Mouse (Mus musculus): ENCODE measurements around the gene Spa17.

Spa17 gene

DNA sequence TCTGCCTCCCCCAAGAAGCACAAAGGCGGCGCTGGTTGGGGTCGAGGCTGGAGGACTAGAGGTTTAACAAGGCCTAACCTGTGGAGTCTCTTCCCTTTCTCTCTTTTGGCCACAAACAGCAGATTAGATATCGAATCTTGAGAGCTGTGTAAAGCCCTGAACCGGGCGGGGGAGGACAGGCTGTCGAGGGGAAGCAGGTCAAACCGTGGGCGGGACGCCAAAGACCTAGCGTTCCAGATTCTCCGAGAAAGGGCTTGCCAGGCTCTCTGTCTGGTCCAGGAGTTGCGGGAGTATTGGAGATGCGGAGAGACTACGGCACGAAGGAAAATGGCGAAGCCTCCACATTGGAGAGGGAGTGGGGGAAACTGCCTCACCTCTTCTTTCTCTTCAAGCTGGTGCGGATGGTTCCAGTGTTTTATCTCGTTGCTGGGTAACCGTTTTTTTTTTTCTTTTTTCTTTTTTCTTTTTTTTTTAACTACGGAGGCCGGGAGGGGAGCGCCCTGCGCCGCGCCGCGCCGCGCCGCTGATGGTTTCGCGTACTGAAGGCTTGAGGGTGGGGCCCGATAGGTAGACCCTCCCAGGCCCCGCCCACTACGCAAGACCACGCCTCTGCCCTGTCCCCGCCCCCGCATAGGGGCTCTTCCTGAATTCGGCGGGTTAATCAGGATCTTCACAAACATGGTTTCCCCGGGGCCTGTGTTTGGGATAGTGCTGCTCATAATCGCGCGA lies at the start of gene Spa17:
TSS of gene Spa17 (minus strand) at position 541 of the 729 bp plus-strand sequence.
- peak; percentile 80 for DNase-seq (ENCODE audit: low spot score)

DNA sequence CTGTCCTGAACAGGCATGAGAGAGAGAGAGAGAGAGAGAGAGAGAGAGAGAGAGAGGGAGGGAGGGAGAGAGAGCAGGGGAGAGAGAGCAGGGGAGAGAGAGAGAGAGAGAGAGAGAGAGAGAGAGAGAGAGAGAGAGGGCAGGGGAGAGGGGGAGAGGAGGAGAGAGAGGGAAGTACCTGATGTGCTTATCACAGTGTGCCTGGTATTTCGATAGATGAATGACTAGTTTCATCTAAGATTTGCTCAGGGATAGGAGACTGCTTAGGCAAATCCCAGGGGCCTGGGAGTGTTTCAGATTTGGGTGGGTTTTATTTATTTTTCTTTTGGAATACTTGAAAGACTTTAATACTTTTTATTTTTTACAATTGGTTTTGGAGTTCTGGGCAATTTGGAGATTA lies 49.7 kb upstream of the Spa17 start:
- DNase-seq (ENCODE audit: low spot score), result no peak

DNA sequence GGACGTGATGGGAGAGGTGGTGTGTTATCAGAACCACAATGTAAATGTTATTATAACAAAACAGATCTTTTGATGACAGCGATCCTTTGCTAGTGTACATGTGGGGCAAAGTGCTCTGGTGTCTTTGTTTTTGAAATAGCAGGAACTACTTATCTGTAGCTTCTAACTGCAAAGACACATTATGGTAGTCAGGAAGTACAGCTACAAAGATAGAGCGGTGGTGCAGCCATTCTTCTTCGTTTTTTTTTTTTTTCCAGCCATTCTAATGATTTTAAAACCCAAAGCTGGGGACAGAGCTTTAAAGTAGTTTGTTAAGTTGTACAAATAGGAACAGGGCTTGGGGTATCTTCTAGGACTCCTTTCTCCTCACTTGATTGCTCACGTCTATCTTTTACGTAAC lies 45.9 kb upstream of the Spa17 start:
- DNase-seq (ENCODE audit: low spot score), result no peak

GRCm38 (mm10) chr9:37656931-37657481 lies 43.5 kb upstream of the Spa17 start, which contains the start of gene Tbrg1:
Gene Tbrg1 (minus strand): TSS chr9:37657312.
- DNase-seq (ENCODE audit: low spot score), result peak; percentile 59

DNA sequence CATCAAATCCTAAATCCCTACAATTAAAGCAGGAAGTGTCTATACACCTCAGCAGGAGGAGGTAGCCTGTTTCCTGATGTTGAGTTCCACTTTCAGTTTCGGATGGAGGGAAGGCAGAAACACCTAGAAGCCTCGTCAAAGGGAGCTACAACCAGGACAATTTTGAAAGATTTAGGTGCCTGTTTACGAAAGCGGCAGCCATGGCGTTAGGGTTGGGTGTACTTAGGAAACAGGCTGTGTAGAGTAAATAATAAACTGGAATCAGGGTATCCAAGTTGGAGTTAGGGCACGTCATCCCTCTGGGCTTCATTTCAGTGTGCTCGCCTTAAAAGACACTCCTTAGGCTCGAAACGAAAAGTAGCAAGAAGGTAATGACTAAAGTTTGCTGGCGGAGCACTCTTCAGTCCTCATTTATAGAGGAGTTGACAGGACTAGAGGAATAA lies 42.9 kb upstream of the Spa17 start:
- peak; percentile 63 for DNase-seq (ENCODE audit: low spot score)

DNA sequence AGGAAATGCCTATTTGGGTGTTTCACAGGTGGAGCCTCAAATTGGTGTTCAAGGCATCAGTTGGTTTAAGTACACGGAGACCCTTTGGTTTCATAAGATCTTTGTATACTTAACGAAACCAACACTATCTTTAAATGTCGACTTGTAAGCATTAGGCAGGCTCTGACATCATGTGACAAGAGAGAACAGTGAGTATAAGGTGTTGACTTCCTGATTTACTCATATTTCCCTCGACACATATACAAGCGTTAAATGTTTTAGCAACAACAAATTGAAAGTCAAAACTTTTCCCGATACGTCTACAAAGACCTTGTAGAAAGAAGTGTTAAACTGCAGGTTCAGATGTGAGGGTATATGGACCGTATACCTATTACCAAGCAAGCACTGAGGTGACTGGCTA lies 42.4 kb upstream of the Spa17 start:
- DNase-seq (ENCODE audit: low spot score), result peak; percentile 15

DNA sequence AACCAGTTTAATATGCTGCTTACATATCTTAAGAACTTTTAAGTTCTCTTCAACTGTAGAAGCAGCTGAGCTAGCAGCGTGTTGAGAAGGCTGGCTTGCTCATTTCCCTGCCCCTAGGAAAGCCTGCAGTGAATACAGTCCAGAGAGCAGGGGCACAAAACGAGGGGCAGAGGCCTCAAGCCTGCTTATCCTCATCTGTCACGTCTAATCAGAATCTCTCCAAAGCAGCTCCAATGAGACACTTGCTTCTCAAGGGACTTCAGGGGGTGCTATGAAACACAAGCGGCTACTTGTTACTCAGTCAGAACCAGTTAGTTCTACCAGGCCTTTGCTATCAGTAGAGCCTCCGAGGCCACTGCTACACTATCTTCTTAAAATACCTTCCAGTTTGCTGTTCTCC lies 40.3 kb upstream of the Spa17 start:
- DNase-seq (ENCODE audit: low spot score), result no peak

GRCm38 (mm10) chr9:37650639-37651038 lies 37.1 kb upstream of the Spa17 start:
- DNase-seq (ENCODE audit: low spot score), result no peak

- no peak for DNase-seq (ENCODE audit: low spot score)
These were observed 32.7 kb upstream of the Spa17 start for GRCm38 (mm10) chr9:37646246-37646645.

DNA sequence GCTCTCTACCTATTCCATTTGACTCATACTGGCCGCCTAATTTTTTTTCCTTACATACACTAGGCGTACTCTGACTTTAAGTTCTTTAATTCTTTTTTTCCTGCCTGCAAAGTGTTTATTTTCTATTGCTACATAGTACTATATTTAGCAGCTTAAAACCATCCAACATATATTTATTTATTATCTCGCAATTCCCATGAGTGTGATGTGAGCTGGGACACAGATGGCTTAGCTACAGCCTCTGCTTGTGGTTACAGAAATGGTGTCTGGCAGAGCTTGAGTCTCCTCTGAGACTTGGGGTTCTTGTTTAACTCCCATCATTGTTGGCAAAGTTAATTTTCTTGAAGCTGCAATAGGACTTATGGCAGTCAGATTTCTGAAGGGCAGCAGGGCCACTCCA lies 25.2 kb upstream of the Spa17 start:
- no peak for DNase-seq (ENCODE audit: low spot score)

- no peak for DNase-seq (ENCODE audit: low spot score)
These were observed 23.4 kb upstream of the Spa17 start for GRCm38 (mm10) chr9:37636800-37637542.

DNA sequence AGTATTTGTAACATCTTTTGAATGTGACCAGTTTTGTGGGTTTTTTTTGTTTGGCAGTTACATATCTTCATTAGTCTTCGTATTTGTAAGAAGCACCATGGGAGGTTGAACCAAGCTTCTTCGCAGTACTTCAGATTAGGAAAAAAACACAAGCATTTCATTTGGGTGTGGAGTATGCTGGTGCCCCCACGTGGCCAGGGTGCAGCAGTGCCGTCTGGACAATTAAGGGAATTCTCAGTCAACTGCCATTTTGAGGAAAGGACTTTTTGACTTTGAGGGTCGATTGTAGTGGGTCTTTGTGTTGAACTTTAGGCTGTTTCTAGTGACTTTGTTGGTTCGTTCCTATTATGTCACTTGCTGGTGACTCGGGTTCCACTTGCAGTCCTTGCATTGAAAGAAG lies 22.8 kb upstream of the Spa17 start:
- DNase-seq (ENCODE audit: low spot score), result peak; percentile 26

GRCm38 (mm10) chr9:37634269-37634668 lies 20.7 kb upstream of the Spa17 start:
- no peak for DNase-seq (ENCODE audit: low spot score)

DNA sequence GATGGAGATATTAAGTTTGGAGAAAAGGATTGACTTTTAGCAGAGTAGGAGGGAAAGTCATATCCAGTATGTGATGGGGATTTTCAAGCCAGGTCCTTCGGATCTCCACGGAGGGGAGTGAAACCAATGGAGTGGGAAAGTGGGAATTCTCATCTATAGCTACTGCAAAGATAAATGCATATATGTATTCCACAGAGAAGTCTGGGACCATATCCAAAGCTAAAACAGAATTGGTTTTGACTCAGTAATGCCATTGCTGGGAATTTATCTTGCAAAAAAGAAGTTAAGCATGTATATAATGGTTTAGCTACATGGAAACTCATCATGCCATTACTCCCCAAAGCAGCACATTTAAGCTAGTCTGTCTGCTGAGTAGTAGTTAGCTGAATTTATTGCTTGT lies 18.8 kb upstream of the Spa17 start:
- no peak for DNase-seq (ENCODE audit: low spot score)

DNA sequence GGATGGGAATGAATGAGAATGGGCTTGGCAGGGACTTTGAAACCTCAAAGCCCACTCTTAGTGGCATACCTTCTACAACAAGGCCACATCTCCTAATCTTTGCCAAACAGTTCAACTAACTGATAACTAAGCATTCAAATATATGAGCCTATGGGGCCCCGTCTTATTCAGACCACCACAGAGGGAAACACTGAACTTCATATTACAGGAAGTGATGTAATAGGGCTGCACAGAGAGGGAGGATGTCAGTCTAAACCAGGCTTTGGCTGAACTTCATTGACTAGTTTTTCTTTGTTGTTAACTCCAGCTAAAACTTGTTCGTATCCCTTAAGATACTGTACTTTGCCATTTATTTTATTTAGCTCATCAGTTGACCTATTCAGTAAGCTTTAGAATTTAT lies 16.4 kb upstream of the Spa17 start:
- DNase-seq (ENCODE audit: low spot score), result no peak

GRCm38 (mm10) chr9:37628581-37628980 lies 15.1 kb upstream of the Spa17 start:
- no peak for DNase-seq (ENCODE audit: low spot score)

GRCm38 (mm10) chr9:37627263-37627662 lies 13.7 kb upstream of the Spa17 start:
- DNase-seq (ENCODE audit: low spot score), result no peak

DNA sequence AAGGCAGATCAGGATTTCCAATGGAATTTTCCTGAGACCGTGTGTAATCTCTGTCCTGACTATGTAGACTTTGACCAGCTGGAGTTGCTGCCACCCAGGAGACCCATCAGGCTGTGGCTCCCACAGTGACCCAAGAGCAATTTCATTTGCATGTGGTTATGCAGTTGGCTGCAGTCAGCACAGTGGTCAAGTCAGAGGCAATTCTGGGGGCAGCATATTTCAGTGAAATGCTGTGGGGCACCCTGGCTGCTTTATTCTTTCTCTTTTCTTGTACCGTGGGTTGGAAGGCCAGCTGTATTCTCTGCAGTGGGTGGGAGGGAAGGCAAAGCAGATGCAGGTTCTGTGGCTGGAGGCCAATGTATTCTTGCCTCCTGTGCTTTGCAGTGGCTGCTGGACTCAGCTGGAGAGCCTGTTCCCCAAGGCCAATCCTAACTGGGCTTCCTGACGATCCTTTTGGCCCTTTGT lies 12.6 kb upstream of the Spa17 start:
- no peak for DNase-seq (ENCODE audit: low spot score)

DNA sequence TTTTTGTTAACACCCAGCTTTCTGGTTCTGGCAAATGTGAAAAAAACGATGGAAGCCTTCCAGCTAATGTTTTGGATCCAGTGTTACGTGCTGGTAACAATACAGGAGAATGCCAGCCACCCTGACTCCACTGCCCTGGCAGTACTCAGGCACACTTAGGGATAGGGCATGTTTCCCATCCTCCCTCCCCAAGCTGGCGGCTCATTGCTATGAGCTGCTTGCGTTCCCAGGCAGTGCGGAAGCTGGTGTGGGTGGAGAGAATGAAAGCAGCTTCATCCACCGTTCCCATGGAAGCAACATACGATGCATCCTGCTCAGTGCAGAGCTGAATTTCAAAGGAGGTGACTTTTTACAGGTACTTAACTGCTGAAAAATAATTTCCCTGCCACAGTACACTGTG lies 12.1 kb upstream of the Spa17 start:
- no peak for DNase-seq (ENCODE audit: low spot score)

GRCm38 (mm10) chr9:37625129-37625528 lies 11.6 kb upstream of the Spa17 start:
- DNase-seq (ENCODE audit: low spot score), result no peak

GRCm38 (mm10) chr9:37624502-37624901 lies 11.0 kb upstream of the Spa17 start:
- no peak for DNase-seq (ENCODE audit: low spot score)

- no peak for DNase-seq (ENCODE audit: low spot score)
These were observed 10.5 kb upstream of the Spa17 start for GRCm38 (mm10) chr9:37623981-37624380.

DNA sequence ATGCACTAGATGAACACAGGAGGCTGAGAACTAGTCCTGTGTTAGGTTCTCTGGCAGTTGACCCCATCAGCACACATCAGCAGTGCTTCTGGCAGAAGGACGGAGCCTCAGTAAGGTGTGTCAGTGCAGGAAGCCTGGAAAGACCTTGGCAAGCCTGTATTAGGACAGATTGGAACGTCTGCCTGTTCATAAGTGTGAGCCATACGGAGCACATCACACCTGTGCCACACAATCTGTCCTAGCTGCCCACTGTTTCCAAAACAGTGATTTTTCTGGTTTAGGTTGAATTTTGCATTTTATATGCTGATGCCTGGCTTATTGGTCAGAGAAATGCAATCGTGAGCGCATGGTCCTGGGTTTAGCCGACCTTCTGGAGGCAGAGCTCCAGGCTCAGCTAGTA lies 7.8 kb upstream of the Spa17 start:
- no peak for DNase-seq (ENCODE audit: low spot score)

Data from T-cell, adult 2 months (primary cell).